Mouse (Mus musculus) v-Abl transformed pro-B cells (cell line): ENCODE measurements around the gene Slc35g1.

Source experiments
- in situ Hi-C, 2 experiments: fragments of 400-800 bp; cut with MboI; formaldehyde crosslinking; loops; one replicate each; pipeline ENCODE4 v1.15.1; 2025; ENCODE audit not compliant: unreplicated experiment in 2 of 2

Gene Slc35g1

GRCm38 (mm10) chr19:38395701-38396632 lies at the start of gene Slc35g1:
Gene Slc35g1 (plus strand): TSS chr19:38395980.
- in situ Hi-C loops, result no loop called here

- in situ Hi-C loops, result loop anchor here in 1 of 2 experiments (5.0 kb wide), 1 partner anchor 91 kb away; no protein-coding TSS in a partner anchor
Measured at GRCm38 (mm10) chr19:38348271-38349012, 47.3 kb upstream of the Slc35g1 start.

GRCm38 (mm10) chr19:38349013-38349341 lies 46.8 kb upstream of the Slc35g1 start:
- in situ Hi-C loops, result loop anchor here in 1 of 2 experiments (5.0 kb wide), 1 partner anchor 92 kb away; no protein-coding TSS in a partner anchor

GRCm38 (mm10) chr19:38351202-38351601 lies 44.6 kb upstream of the Slc35g1 start:
- in situ Hi-C loops, result loop anchor here (10.0 kb wide), 7 partner anchors 96 to 786 kb away; partner anchors contain the start of genes Cep55 (in 1 of the 2) and Myof (in 1 of the 2)

GRCm38 (mm10) chr19:38351728-38352127 lies 44.1 kb upstream of the Slc35g1 start:
- in situ Hi-C loops, result loop anchor here (10.0 kb wide), 7 partner anchors 97 to 787 kb away; partner anchors contain the start of genes Cep55 (in 1 of the 2) and Myof (in 1 of the 2)

GRCm38 (mm10) chr19:38352495-38353130 lies 43.2 kb upstream of the Slc35g1 start:
- in situ Hi-C loops, result loop anchor here (10.0 kb wide), 7 partner anchors 98 to 788 kb away; partner anchors contain the start of genes Cep55 (in 1 of the 2) and Myof (in 1 of the 2)

GRCm38 (mm10) chr19:38354279-38354678 lies 41.5 kb upstream of the Slc35g1 start:
- in situ Hi-C loops, result loop anchor here (10.0 kb wide), 7 partner anchors 99 to 789 kb away; partner anchors contain the start of genes Cep55 (in 1 of the 2) and Myof (in 1 of the 2)

- in situ Hi-C loops, result loop anchor here (10.0 kb wide), 7 partner anchors 100 to 790 kb away; partner anchors contain the start of genes Cep55 (in 1 of the 2) and Myof (in 1 of the 2)
Measured at GRCm38 (mm10) chr19:38354819-38355360, 40.9 kb upstream of the Slc35g1 start.

- in situ Hi-C loops, result loop anchor here (10.0 kb wide), 7 partner anchors 102 to 792 kb away; partner anchors contain the start of genes Cep55 (in 1 of the 2) and Myof (in 1 of the 2)
Measured at GRCm38 (mm10) chr19:38356211-38356828, 39.5 kb upstream of the Slc35g1 start.

- in situ Hi-C loops, result loop anchor here (10.0 kb wide), 7 partner anchors 103 to 793 kb away; partner anchors contain the start of genes Cep55 (in 1 of the 2) and Myof (in 1 of the 2)
Measured at GRCm38 (mm10) chr19:38357956-38358623, 37.7 kb upstream of the Slc35g1 start.

GRCm38 (mm10) chr19:38359287-38359686 lies 36.5 kb upstream of the Slc35g1 start:
- in situ Hi-C loops, result loop anchor here (10.0 kb wide), 7 partner anchors 104 to 794 kb away; partner anchors contain the start of genes Cep55 (in 1 of the 2) and Myof (in 1 of the 2)

- in situ Hi-C loops, result no loop called here
Measured at GRCm38 (mm10) chr19:38361850-38362249, 33.9 kb upstream of the Slc35g1 start.

- in situ Hi-C loops, result no loop called here
Measured at GRCm38 (mm10) chr19:38363358-38363757, 32.4 kb upstream of the Slc35g1 start.

- in situ Hi-C loops, result no loop called here
Measured at GRCm38 (mm10) chr19:38363879-38364659, 31.7 kb upstream of the Slc35g1 start.

- in situ Hi-C loops, result no loop called here
Measured at GRCm38 (mm10) chr19:38364939-38365614, 30.7 kb upstream of the Slc35g1 start.

GRCm38 (mm10) chr19:38372460-38373102 lies 23.2 kb upstream of the Slc35g1 start:
- in situ Hi-C loops, result no loop called here

GRCm38 (mm10) chr19:38373371-38373770 lies 22.4 kb upstream of the Slc35g1 start:
- in situ Hi-C loops, result no loop called here
